Mouse (Mus musculus) embryonic fibroblast, embryonic 13.5 days (primary cell): Measurements from ENCODE around the gene Slc22a18.

Experiments
- CTCF ChIP-seq: IDR thresholded peaks from 2 replicates; pipeline ENCODE4 v1.5.1; 2011; ENCODE audit warnings: mild to moderate bottlenecking, control low read depth, low read length, moderate library complexity, borderline replicate concordance; ENCODE audit not compliant: insufficient read depth
- POLR2A ChIP-seq: IDR thresholded peaks from 2 replicates; pipeline ENCODE4 v1.6.1; 2011; ENCODE audit warnings: low read depth, mild to moderate bottlenecking, control low read depth, low read length, moderate library complexity

DNA sequence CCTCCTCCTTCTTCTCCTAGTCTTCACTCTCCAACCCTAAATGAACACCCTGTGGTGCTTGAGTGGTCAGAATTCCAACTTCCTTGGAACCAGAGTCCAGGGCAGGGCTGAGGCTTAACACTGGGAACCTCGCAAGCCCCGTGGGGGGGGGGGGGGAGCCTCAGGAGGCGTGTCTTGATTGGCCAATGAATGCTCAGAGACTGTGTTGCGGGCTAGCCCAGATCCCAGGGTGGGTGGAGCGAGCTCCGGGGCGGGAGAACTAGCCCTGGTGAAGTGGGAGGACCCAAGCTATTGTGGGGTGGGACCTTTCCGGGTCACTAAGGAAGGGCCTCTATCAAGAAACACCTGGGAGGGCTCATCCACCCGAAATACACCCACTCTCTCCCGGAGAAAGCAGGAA is 1.3 kb downstream of the Slc22a18 start:
- no peak for TF ChIP-seq POLR2A
- TF ChIP-seq CTCF = no peak
